Mouse (Mus musculus): ENCODE measurements around the gene Capg. TPM values are rescaled to one million over a fixed set of nuclear protein-coding genes. Genes with fewer than 3 reads are reported as not detected.
A peak's percentile ranks its signal among the peaks of the same experiment; 100 is the strongest.

Capg gene
- polyA plus RNA-seq, 1 experiment from 2014 or later = 15.0 TPM

- Histone ChIP-seq H3K27ac (peak overlapping the region; percentile 77), H3K27me3 (no peaks in the 10 kb centered on the region), H3K36me3 (no peaks in the 10 kb centered on the region), H3K4me1 (peaks cover 15% of the 10 kb centered on the region), H3K4me2 (replicated peaks) (peak overlapping the region; percentile 71), H3K9ac (peak overlapping the region; percentile 54), H3K4me3 (peak overlapping the region; percentile 39), H3K9me3 (replicated peaks) (no peaks in the 10 kb centered on the region)
- 18% methylated on average over 27 of the region's 27 CpGs for WGBS
- peak; percentile 88 for ATAC-seq (ENCODE audit: low FRiP score)
Observed at GRCm38 (mm10) chr6:72552171-72553078, 8.2 kb downstream of the Capg start.

GRCm38 (mm10) chr6:72553079-72553412 lies 8.9 kb downstream of the Capg start:
- no peaks in the 10 kb centered on the region for H3K9me3 ChIP-seq (replicated peaks)
- H3K36me3 ChIP-seq = no peaks in the 10 kb centered on the region
- H3K4me2 ChIP-seq (replicated peaks) = peak overlapping the region; percentile 71
- H3K9ac ChIP-seq = peak overlapping the region; percentile 54
- 16% methylated on average over 8 of the region's 8 CpGs for WGBS
- peak overlapping the region; percentile 77 for H3K27ac ChIP-seq
- peaks cover 15% of the 10 kb centered on the region for H3K4me1 ChIP-seq
- ATAC-seq (ENCODE audit: low FRiP score) = peak; percentile 71
- peak overlapping the region; percentile 39 for H3K4me3 ChIP-seq
- H3K27me3 ChIP-seq = no peaks in the 10 kb centered on the region

- H3K4me1 ChIP-seq = peaks cover 2% of the 10 kb centered on the region; the same call in 1 of the 2 replicates
Observed at GRCm38 (mm10) chr6:72560801-72561200, 16.6 kb downstream of the Capg start.

GRCm38 (mm10) chr6:72562486-72562885 lies 18.3 kb downstream of the Capg start:
- peaks cover 7% of the 10 kb centered on the region; the same call in 1 of the 2 replicates for H3K4me1 ChIP-seq
- no peaks in the 10 kb centered on the region for H3K27me3 ChIP-seq
- WGBS = 45% methylated on average over 6 of the region's 6 CpGs
- H3K4me2 ChIP-seq (replicated peaks) = no peak overlapping the region
- no peak overlapping the region for H3K27ac ChIP-seq
- no peak for ATAC-seq (ENCODE audit: low FRiP score)
- no peaks in the 10 kb centered on the region for H3K9me3 ChIP-seq (replicated peaks)
- no peak overlapping the region for H3K4me3 ChIP-seq
- H3K9ac ChIP-seq = no peak overlapping the region
- no peaks in the 10 kb centered on the region for H3K36me3 ChIP-seq

More at GRCm38 (mm10) chr6:72560801-72561200, 16.6 kb downstream of the Capg start:
- Histone ChIP-seq H3K27ac (no peak overlapping the region), H3K4me2 (replicated peaks) (no peak overlapping the region), H3K36me3 (no peaks in the 10 kb centered on the region), H3K9ac (no peak overlapping the region), H3K4me3 (no peak overlapping the region), H3K9me3 (replicated peaks) (no peaks in the 10 kb centered on the region), H3K27me3 (no peaks in the 10 kb centered on the region)
- 76% methylated on average over 8 of the region's 8 CpGs for whole genome bisulfite sequencing
- no peak for ATAC-seq (ENCODE audit: low FRiP score)

- no peaks in the 10 kb centered on the region for H3K27me3 ChIP-seq
- 74% methylated on average over 5 of the region's 5 CpGs for WGBS
- H3K9me3 ChIP-seq (replicated peaks) = no peaks in the 10 kb centered on the region
- H3K4me3 ChIP-seq = no peak overlapping the region
- no peak overlapping the region for H3K27ac ChIP-seq
- peaks cover 7% of the 10 kb centered on the region; the same call in 1 of the 2 replicates for H3K4me1 ChIP-seq
- H3K4me2 ChIP-seq (replicated peaks) = no peak overlapping the region
- H3K36me3 ChIP-seq = peaks cover under 1% of the 10 kb centered on the region; the same call in 1 of the 2 replicates
- no peak overlapping the region for H3K9ac ChIP-seq
- no peak for ATAC-seq (ENCODE audit: low FRiP score)
Observed at GRCm38 (mm10) chr6:72562894-72563293, 18.7 kb downstream of the Capg start.

- Histone ChIP-seq H3K4me2 (replicated peaks) (no peak overlapping the region), H3K27ac (no peak overlapping the region), H3K36me3 (peaks cover 5% of the 10 kb centered on the region; the same call in 1 of the 2 replicates), H3K27me3 (no peaks in the 10 kb centered on the region), H3K9ac (no peak overlapping the region), H3K4me1 (peaks cover 7% of the 10 kb centered on the region; the same call in 1 of the 2 replicates), H3K4me3 (no peak overlapping the region), H3K9me3 (replicated peaks) (no peaks in the 10 kb centered on the region)
- WGBS = 63% methylated on average over 7 of the region's 7 CpGs
- ATAC-seq (ENCODE audit: low FRiP score) = peak; percentile 42; the same call in 1 of the 2 replicates
Observed at GRCm38 (mm10) chr6:72565506-72565905, 21.3 kb downstream of the Capg start.

- ATAC-seq (ENCODE audit: low FRiP score) = peak; percentile 71
- Histone ChIP-seq H3K36me3 (peaks cover 5% of the 10 kb centered on the region; the same call in 1 of the 2 replicates), H3K4me2 (replicated peaks) (no peak overlapping the region), H3K4me3 (no peak overlapping the region), H3K27ac (no peak overlapping the region), H3K27me3 (no peaks in the 10 kb centered on the region), H3K4me1 (peaks cover 7% of the 10 kb centered on the region; the same call in 1 of the 2 replicates), H3K9ac (no peak overlapping the region), H3K9me3 (replicated peaks) (no peaks in the 10 kb centered on the region)
- 0% methylated on average over 4 of the region's 4 CpGs for WGBS
Observed at GRCm38 (mm10) chr6:72566044-72566443, 21.9 kb downstream of the Capg start.

- no peaks in the 10 kb centered on the region for H3K9me3 ChIP-seq (replicated peaks)
- no peak overlapping the region for H3K4me2 ChIP-seq (replicated peaks)
- no peak overlapping the region for H3K27ac ChIP-seq
- no peaks in the 10 kb centered on the region for H3K27me3 ChIP-seq
- peak overlapping the region; percentile 24; the same call in 1 of the 2 replicates for H3K9ac ChIP-seq
- peaks cover 7% of the 10 kb centered on the region; the same call in 1 of the 2 replicates for H3K36me3 ChIP-seq
- H3K4me1 ChIP-seq = peaks cover 7% of the 10 kb centered on the region; the same call in 1 of the 2 replicates
- WGBS = 86% methylated on average over 5 of the region's 5 CpGs
- no peak overlapping the region for H3K4me3 ChIP-seq
- ATAC-seq (ENCODE audit: low FRiP score) = no peak
Observed at GRCm38 (mm10) chr6:72567508-72567907, 23.3 kb downstream of the Capg start.

GRCm38 (mm10) chr6:72568736-72569135 lies 24.5 kb downstream of the Capg start:
- Histone ChIP-seq H3K27ac (no peak overlapping the region), H3K4me2 (replicated peaks) (no peak overlapping the region), H3K27me3 (no peaks in the 10 kb centered on the region), H3K4me1 (peaks cover 7% of the 10 kb centered on the region; the same call in 1 of the 2 replicates), H3K36me3 (peaks cover 14% of the 10 kb centered on the region; the same call in 1 of the 2 replicates), H3K9ac (no peak overlapping the region), H3K9me3 (replicated peaks) (no peaks in the 10 kb centered on the region), H3K4me3 (no peak overlapping the region)
- ATAC-seq (ENCODE audit: low FRiP score) = no peak
- 89% methylated on average over 10 of the region's 10 CpGs for WGBS

- Histone ChIP-seq H3K27me3 (no peaks in the 10 kb centered on the region), H3K36me3 (peaks cover 14% of the 10 kb centered on the region; the same call in 1 of the 2 replicates), H3K4me3 (no peak overlapping the region), H3K9ac (no peak overlapping the region), H3K4me1 (peaks cover 4% of the 10 kb centered on the region; the same call in 1 of the 2 replicates), H3K27ac (no peak overlapping the region), H3K4me2 (replicated peaks) (no peak overlapping the region), H3K9me3 (replicated peaks) (no peaks in the 10 kb centered on the region)
- WGBS = 87% methylated on average over 10 of the region's 10 CpGs
- no peak for ATAC-seq (ENCODE audit: low FRiP score)
Observed at GRCm38 (mm10) chr6:72570644-72571397, 26.6 kb downstream of the Capg start.

- Histone ChIP-seq H3K9me3 (replicated peaks) (no peaks in the 10 kb centered on the region), H3K9ac (no peak overlapping the region), H3K4me2 (replicated peaks) (no peak overlapping the region), H3K4me3 (no peak overlapping the region), H3K4me1 (no peaks in the 10 kb centered on the region), H3K27me3 (no peaks in the 10 kb centered on the region), H3K27ac (no peak overlapping the region), H3K36me3 (peaks cover 19% of the 10 kb centered on the region; the same call in 1 of the 2 replicates)
- 42% methylated on average over 3 of the region's 3 CpGs for WGBS
- ATAC-seq (ENCODE audit: low FRiP score) = no peak
Observed at GRCm38 (mm10) chr6:72571826-72572225, 27.6 kb downstream of the Capg start.

- 93% methylated on average over 3 of the region's 3 CpGs for WGBS
- Histone ChIP-seq H3K9ac (no peak overlapping the region), H3K4me1 (no peaks in the 10 kb centered on the region), H3K27me3 (no peaks in the 10 kb centered on the region), H3K27ac (no peak overlapping the region), H3K4me2 (replicated peaks) (no peak overlapping the region), H3K4me3 (no peak overlapping the region), H3K9me3 (replicated peaks) (no peaks in the 10 kb centered on the region), H3K36me3 (peaks cover 38% of the 10 kb centered on the region)
- no peak for ATAC-seq (ENCODE audit: low FRiP score)
Observed at GRCm38 (mm10) chr6:72576041-72576440, 31.9 kb downstream of the Capg start.
